Comparison of ENCODE assay signal across 8 mouse cellular contexts in the genomic region with DNA sequence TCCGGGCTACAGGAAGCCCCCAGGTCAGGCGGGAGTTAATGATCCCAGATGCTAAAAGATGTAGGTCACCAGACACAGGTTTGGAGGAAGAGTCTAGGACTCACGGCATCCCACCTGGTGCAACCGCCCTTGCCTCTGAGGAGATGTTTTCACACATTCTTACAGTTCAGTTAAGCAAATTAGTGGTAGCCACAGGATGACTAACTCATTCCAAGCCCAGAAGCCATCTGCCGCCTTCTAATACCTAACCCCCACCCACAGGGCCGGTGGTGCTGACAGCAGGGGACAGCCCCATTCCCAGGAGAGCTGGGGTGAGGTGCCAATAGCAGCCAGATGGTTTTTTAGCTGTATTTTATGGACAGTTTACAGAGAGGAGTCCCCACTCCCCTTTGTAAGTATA. TPM values are rescaled to one million over a fixed set of nuclear protein-coding genes. Genes with fewer than 3 reads are reported as not detected.
DNase-seq lines count a peak whose midpoint lies in the region; ATAC-seq and TF ChIP-seq lines count a peak whose summit lies in the region.
"Had no signal": no experiment of that assay in that cellular context is flagged by ENCODE, and none has a peak within 500 bp of the region (broad histone marks: within the 10 kb centered on the region; RNA-seq: fewer than 3 reads in every experiment).

No protein-coding gene starts in this region.

- peaks cover 49% of the 10 kb centered on the region for H3K27me3 ChIP-seq in hindbrain, embryonic 12.5 days
- H3K27me3 ChIP-seq in hindbrain, embryonic 11.5 days (ENCODE audit: control insufficient read depth, insufficient read depth, low read length): peaks cover 20% of the 10 kb centered on the region
- no peaks in the 10 kb centered on the region for H3K27me3 ChIP-seq in myocyte (ENCODE audit: control insufficient read depth, insufficient read depth, insufficient read length)

- no peak overlapping the region for H3K4me3 ChIP-seq in hindbrain, embryonic 12.5 days
- H3K4me3 ChIP-seq in hindbrain, embryonic 11.5 days (ENCODE audit: low read depth, low read length): no peak overlapping the region
- no peak overlapping the region for H3K4me3 ChIP-seq in myocyte

- no peaks in the 10 kb centered on the region for H3K36me3 ChIP-seq in hindbrain, embryonic 12.5 days
- H3K36me3 ChIP-seq in hindbrain, embryonic 11.5 days (ENCODE audit: control insufficient read depth, insufficient read depth, low read length): no peaks in the 10 kb centered on the region
- H3K36me3 ChIP-seq in myocyte (ENCODE audit: control insufficient read depth, insufficient read depth): no peaks in the 10 kb centered on the region

- H3K4me1 ChIP-seq in hindbrain, embryonic 12.5 days: peaks cover 69% of the 10 kb centered on the region
- H3K4me1 ChIP-seq in hindbrain, embryonic 11.5 days (replicated peaks; ENCODE audit: control insufficient read depth, insufficient read depth, low read length): peaks cover 13% of the 10 kb centered on the region

- TF ChIP-seq POLR2A in myocyte (IDR thresholded peaks at IDR 0.05; ENCODE audit: insufficient read length, low read depth): no peak

- 60% methylated on average over 6 of the region's 6 CpGs for WGBS in hindbrain, embryonic 12.5 days
- WGBS in hindbrain, embryonic 11.5 days: 58% methylated on average over 6 of the region's 6 CpGs

- DNase-seq in hindbrain, embryonic 11.5 days (ENCODE audit: low spot score): no peak
- peak; percentile 81 to 85 for DNase-seq in B cell, adult 2 months
- peak; percentile 76 for DNase-seq in MN1 (ENCODE audit: low spot score)
- DNase-seq in gastrocnemius, postnatal 25 days: no peak
- no peak for DNase-seq in layer of hippocampus, adult 8-10 months (ENCODE audit: low spot score in 2 of 2)
- DNase-seq: gastrocnemius, postnatal 14 days had no signal

- H3K9me3 ChIP-seq in hindbrain, embryonic 12.5 days (replicated peaks): no peaks in the 10 kb centered on the region
- H3K9me3 ChIP-seq in hindbrain, embryonic 11.5 days (ENCODE audit: control insufficient read depth, low read length): no peaks in the 10 kb centered on the region

- no peak overlapping the region for H3K27ac ChIP-seq in hindbrain, embryonic 12.5 days
- no peak overlapping the region for H3K27ac ChIP-seq in hindbrain, embryonic 11.5 days (ENCODE audit: low read depth, low read length)

- no peak overlapping the region for H3K9ac ChIP-seq in hindbrain, embryonic 12.5 days
- no peak overlapping the region for H3K9ac ChIP-seq in hindbrain, embryonic 11.5 days (ENCODE audit: low read depth, low read length)

- no peak for ATAC-seq in hindbrain, embryonic 12.5 days (ENCODE audit: low FRiP score)
- ATAC-seq in hindbrain, embryonic 11.5 days (ENCODE audit: low FRiP score): no peak

- no peak overlapping the region for H3ac ChIP-seq in myocyte (ENCODE audit: control insufficient read depth, insufficient read length)

- H3K79me2 ChIP-seq in myocyte (ENCODE audit: control insufficient read depth, insufficient read depth): peaks cover 11% of the 10 kb centered on the region

- 0 out of 2 replicates have a peak overlapping the region, but pooled peaks have one; percentile 98 for H3K4me2 ChIP-seq in hindbrain, embryonic 12.5 days (replicated peaks)
- H3K4me2 ChIP-seq in hindbrain, embryonic 11.5 days (replicated peaks; ENCODE audit: low read depth, low read length): no peak overlapping the region
- peak overlapping the region; percentile 40 for H3K4me2 ChIP-seq in myocyte (ENCODE audit: low read depth)

TF ChIP-seq in myocyte, 11 proteins besides CTCF, POLR2A, EP300 and RAD21:
- TF ChIP-seq MYOD1 (IDR thresholded peaks at IDR 0.05; ENCODE audit: control insufficient read depth in 1 of 3, insufficient read length in 2 of 3, low read depth in 2 of 3) (peak in 2 of 3 experiments; percentile 31 to 73), POLR2AphosphoS2 (IDR thresholded peaks at IDR 0.05; ENCODE audit: insufficient read length, low read depth) (no peak), MYOG (IDR thresholded peaks at IDR 0.05; ENCODE audit: control insufficient read depth in 1 of 3, insufficient read depth in 1 of 3, insufficient read length in 2 of 3, low read depth in 2 of 3) (peak in 1 of 3 experiments; percentile 74)

RNA-seq across cellular contexts. Expression of gene Zfpm1, which starts 3.8 kb away (rescaled TPM):
- 2.5 and 3.3 TPM in 2 replicates for polyA plus RNA-seq in hindbrain, embryonic 12.5 days (2016; fragmentation: Nextera tagmentation; extraction: Ambion mirVana)
- 1.6 and 1.9 TPM in 2 replicates for polyA plus RNA-seq in hindbrain, embryonic 11.5 days (2014; fragmentation: Nextera tagmentation; extraction: Ambion mirVana)
- 22.6 TPM for polyA plus RNA-seq in myocyte (2012; fragmentation: generic; extraction: Trizol)
- 1 to 10 TPM; 8.5 to 8.8 TPM for total RNA-seq in gastrocnemius, postnatal 25 days (2021)
- total RNA-seq in layer of hippocampus, adult 8-10 months (2022): 10 to 100 TPM; 37.3 to 45.5 (median 41.5) TPM

Comparison
In these comparisons a context has a peak if more than half of its experiments do, and no peak if none do; other contexts are left out.
1. DNase-seq: peak in B cell, adult 2 months (2 of 2) and MN1 (single experiment); none in hindbrain, embryonic 11.5 days (single experiment), gastrocnemius, postnatal 25 days (single experiment) and layer of hippocampus, adult 8-10 months (0 of 2).